Mouse (Mus musculus) retina, postnatal 7 days (tissue): ENCODE results near the gene S100a8.
A peak's percentile ranks its signal among the peaks of the same experiment; 100 is the strongest.

Experiments
- DNase-seq: peaks from one replicate; pipeline ENCODE4 v3.0.0-alpha.2; 2012; ENCODE audit warnings: low read depth, low spot score

The S100a8 gene

DNA sequence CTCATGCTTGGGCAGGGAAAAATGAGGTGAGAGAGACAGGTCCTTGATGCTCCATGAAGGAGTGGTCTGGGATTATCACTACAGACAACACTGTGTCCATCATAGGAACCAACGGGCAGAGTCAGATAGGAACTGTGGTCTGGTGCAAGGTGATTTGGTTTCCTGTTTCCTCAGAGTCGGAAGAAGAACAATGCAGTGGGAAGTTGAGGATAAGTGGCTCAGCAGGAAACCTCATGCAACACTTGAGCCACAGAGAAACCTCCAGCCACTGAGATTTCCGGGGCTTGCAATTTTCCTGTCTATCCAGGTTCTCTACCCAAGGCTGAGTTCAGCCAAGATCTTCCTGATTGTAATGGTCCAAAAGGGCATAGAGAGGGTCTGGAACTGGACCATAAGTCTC lies 9.9 kb downstream of the S100a8 start:
- DNase-seq = no peak

- no peak for DNase-seq
Measured at GRCm38 (mm10) chr3:90683929-90684328, 15.2 kb downstream of the S100a8 start.

DNA sequence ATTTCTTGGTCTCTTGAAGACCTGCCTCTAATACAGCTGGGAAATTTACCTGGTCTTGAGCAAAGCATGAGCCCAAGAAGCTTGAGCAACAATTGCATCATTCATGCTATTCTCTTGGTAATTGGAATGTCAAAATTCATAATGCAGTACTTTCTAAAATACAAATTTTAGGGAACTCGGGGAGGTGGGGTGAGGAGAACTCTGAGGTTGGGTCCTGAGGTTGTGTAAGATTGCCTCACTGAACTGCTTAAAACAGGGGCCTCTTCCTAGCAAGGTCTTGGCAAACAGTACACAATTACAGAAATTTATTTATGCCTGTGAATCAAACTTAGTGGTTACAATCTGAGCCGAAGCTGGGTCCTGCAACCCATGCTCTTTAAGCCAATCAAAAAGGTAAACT lies 18.1 kb downstream of the S100a8 start:
- no peak for DNase-seq

- no peak for DNase-seq
Measured at GRCm38 (mm10) chr3:90693496-90693895, 24.7 kb downstream of the S100a8 start.

GRCm38 (mm10) chr3:90695613-90696012 lies 26.8 kb downstream of the S100a8 start, which contains the start of gene S100a9:
Gene S100a9, minus strand, starts transcription at chr3:90695721.
- no peak for DNase-seq

DNA sequence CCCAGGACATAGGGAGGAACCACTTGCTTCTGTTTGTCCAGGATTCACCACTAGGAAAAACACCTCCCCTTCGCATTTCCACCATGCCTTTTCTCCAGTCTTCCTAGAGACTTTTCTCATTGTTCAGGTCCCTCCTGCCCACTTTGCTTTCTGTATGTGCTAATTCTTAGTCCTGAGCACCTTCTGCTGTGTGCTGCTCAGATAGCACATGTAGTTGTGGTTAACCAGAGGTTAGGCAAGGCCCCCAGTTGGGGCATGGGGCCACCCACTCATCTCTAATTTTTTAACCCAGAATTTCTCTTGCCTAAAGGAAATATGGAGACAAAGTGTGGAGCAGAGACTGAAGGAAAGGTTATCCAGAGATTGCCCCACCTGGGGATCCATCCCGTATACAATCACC lies 33.5 kb downstream of the S100a8 start:
- no peak for DNase-seq

DNA sequence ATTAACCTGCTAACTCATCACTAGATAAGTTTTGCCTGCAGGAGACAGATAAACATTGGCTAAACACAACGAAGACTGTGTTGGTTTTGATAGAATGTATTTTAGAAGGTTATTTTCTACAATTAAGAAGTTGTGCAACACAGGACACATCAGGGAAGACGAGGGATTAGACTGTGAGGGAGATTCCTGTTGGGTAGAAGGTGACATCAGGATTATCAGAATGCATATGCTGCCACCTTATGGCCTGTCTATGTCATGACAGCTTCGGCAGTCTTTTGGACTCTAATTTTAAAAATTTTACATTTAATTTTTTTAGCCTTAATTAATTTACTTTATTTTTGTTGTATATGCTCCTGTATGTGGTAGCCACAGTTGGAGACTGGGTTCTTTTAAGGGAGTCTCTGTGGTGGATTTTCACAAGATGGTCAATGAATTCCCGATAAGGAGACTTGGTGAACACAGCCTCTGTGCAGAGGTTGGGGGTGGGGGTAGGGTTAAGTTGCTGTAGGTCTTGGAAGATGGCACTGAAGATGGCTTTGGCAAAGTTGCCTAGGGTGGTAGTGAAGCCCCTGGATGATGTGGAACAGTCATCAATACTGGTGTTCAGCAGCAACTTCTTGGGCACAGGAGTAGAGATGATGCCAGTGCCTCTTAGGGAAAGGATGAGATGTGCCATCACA lies 39.9 kb downstream of the S100a8 start:
- peak; percentile 17 for DNase-seq

GRCm38 (mm10) chr3:90709591-90710460 lies 41.0 kb downstream of the S100a8 start:
- DNase-seq = peak; percentile 88
